Mouse (Mus musculus) heart, adult 2 months (tissue): Measurements from ENCODE around the gene Dctd.

Experiments used
- CTCF ChIP-seq: fragments of 200-600 bp; IDR thresholded peaks from 2 replicates; pipeline ENCODE4 v1.8.1; 2022; ENCODE audit warnings: antibody characterized with exemption, mild to moderate bottlenecking, moderate library complexity
- POLR2A ChIP-seq: fragments of 200-500 bp; IDR thresholded peaks from 2 replicates; pipeline ENCODE4 v1.6.1; 2011; ENCODE audit warnings: mild to moderate bottlenecking, low read depth, low read length, control low read depth; ENCODE audit not compliant: insufficient read depth

GRCm38 (mm10) chr8:48133321-48133720 is 34.4 kb downstream of the Dctd start:
- TF ChIP-seq POLR2A (no peak), CTCF (no peak)
